Mouse (Mus musculus): ENCODE data around the gene Zfp574. TPM values are rescaled to one million over a fixed set of nuclear protein-coding genes. Genes with fewer than 3 reads are reported as not detected.

The Zfp574 gene
- polyA plus RNA-seq, 1 experiment from 2014 or later, result 36.3 TPM

- Histone ChIP-seq H3K9me3 (no peaks in the 10 kb centered on the region), H3K4me3 (no peak overlapping the region), H3K9ac (no peak overlapping the region), H3K36me3 (peaks cover 86% of the 10 kb centered on the region), H3K27me3 (no peaks in the 10 kb centered on the region), H3K4me2 (no peak overlapping the region), H3K27ac (no peak overlapping the region), H3K4me1 (no peaks in the 10 kb centered on the region)
- no peak for ATAC-seq (ENCODE audit: insufficient number of reproducible peaks, insufficient read depth, low FRiP score, low TSS enrichment, low read depth)
- 87% methylated on average over 3 of the region's 3 CpGs for WGBS
Observed at GRCm38 (mm10) chr7:25052587-25052986, 19.8 kb upstream of the Zfp574 start.

- no peak overlapping the region for H3K4me2 ChIP-seq
- H3K27me3 ChIP-seq, result no peaks in the 10 kb centered on the region
- H3K4me1 ChIP-seq, result no peaks in the 10 kb centered on the region
- WGBS, result 74% methylated on average over 4 of the region's 4 CpGs
- H3K9me3 ChIP-seq, result no peaks in the 10 kb centered on the region
- no peak overlapping the region for H3K4me3 ChIP-seq
- no peak overlapping the region for H3K9ac ChIP-seq
- no peak for ATAC-seq (ENCODE audit: insufficient number of reproducible peaks, insufficient read depth, low FRiP score, low TSS enrichment, low read depth)
- peaks cover 94% of the 10 kb centered on the region for H3K36me3 ChIP-seq
- H3K27ac ChIP-seq, result no peak overlapping the region
Observed at GRCm38 (mm10) chr7:25056951-25057350, 15.4 kb upstream of the Zfp574 start.

- Histone ChIP-seq H3K36me3 (peaks cover 95% of the 10 kb centered on the region), H3K9me3 (no peaks in the 10 kb centered on the region), H3K27ac (no peak overlapping the region), H3K4me2 (no peak overlapping the region), H3K27me3 (no peaks in the 10 kb centered on the region), H3K9ac (no peak overlapping the region), H3K4me3 (no peak overlapping the region), H3K4me1 (no peaks in the 10 kb centered on the region)
- 93% methylated on average over 5 of the region's 5 CpGs for WGBS
- ATAC-seq (ENCODE audit: insufficient number of reproducible peaks, insufficient read depth, low FRiP score, low TSS enrichment, low read depth), result no peak
Observed at GRCm38 (mm10) chr7:25057888-25058287, 14.5 kb upstream of the Zfp574 start.

GRCm38 (mm10) chr7:25058394-25058793, 14.0 kb upstream of the Zfp574 start:
- 89% methylated on average over 8 of the region's 8 CpGs for WGBS
- Histone ChIP-seq H3K4me1 (no peaks in the 10 kb centered on the region), H3K4me3 (no peak overlapping the region), H3K9me3 (no peaks in the 10 kb centered on the region), H3K4me2 (no peak overlapping the region), H3K27me3 (no peaks in the 10 kb centered on the region), H3K36me3 (peaks cover 95% of the 10 kb centered on the region), H3K9ac (no peak overlapping the region), H3K27ac (no peak overlapping the region)
- no peak for ATAC-seq (ENCODE audit: insufficient number of reproducible peaks, insufficient read depth, low FRiP score, low TSS enrichment, low read depth)

- Histone ChIP-seq H3K9ac (no peak overlapping the region), H3K36me3 (peaks cover 95% of the 10 kb centered on the region), H3K9me3 (no peaks in the 10 kb centered on the region), H3K27me3 (no peaks in the 10 kb centered on the region), H3K4me3 (no peak overlapping the region), H3K27ac (no peak overlapping the region), H3K4me2 (no peak overlapping the region), H3K4me1 (no peaks in the 10 kb centered on the region)
- ATAC-seq (ENCODE audit: insufficient number of reproducible peaks, insufficient read depth, low FRiP score, low TSS enrichment, low read depth), result no peak
- 91% methylated on average over 14 of the region's 14 CpGs for WGBS
Observed at GRCm38 (mm10) chr7:25058836-25059235, 13.5 kb upstream of the Zfp574 start.

GRCm38 (mm10) chr7:25063346-25063745, 9.0 kb upstream of the Zfp574 start:
- H3K9ac ChIP-seq, result no peak overlapping the region
- H3K9me3 ChIP-seq, result no peaks in the 10 kb centered on the region
- peaks cover 95% of the 10 kb centered on the region for H3K36me3 ChIP-seq
- no peak for ATAC-seq (ENCODE audit: insufficient number of reproducible peaks, insufficient read depth, low FRiP score, low TSS enrichment, low read depth)
- no peak overlapping the region for H3K27ac ChIP-seq
- no peaks in the 10 kb centered on the region for H3K4me1 ChIP-seq
- no peak overlapping the region for H3K4me3 ChIP-seq
- no peaks in the 10 kb centered on the region for H3K27me3 ChIP-seq
- H3K4me2 ChIP-seq, result no peak overlapping the region
- WGBS, result 87% methylated on average over 6 of the region's 6 CpGs

GRCm38 (mm10) chr7:25063900-25064299, 8.5 kb upstream of the Zfp574 start:
- ATAC-seq (ENCODE audit: insufficient number of reproducible peaks, insufficient read depth, low FRiP score, low TSS enrichment, low read depth), result no peak
- H3K27me3 ChIP-seq, result no peaks in the 10 kb centered on the region
- H3K9ac ChIP-seq, result no peak overlapping the region
- no peaks in the 10 kb centered on the region for H3K4me1 ChIP-seq
- no peaks in the 10 kb centered on the region for H3K9me3 ChIP-seq
- peaks cover 94% of the 10 kb centered on the region for H3K36me3 ChIP-seq
- no peak overlapping the region for H3K4me3 ChIP-seq
- H3K4me2 ChIP-seq, result no peak overlapping the region
- 85% methylated on average over 8 of the region's 8 CpGs for WGBS
- no peak overlapping the region for H3K27ac ChIP-seq

- H3K27me3 ChIP-seq, result no peaks in the 10 kb centered on the region
- peaks cover 29% of the 10 kb centered on the region for H3K4me1 ChIP-seq
- H3K4me2 ChIP-seq, result no peak overlapping the region
- no peak overlapping the region for H3K27ac ChIP-seq
- WGBS, result 94% methylated on average over 7 of the region's 7 CpGs
- no peak for ATAC-seq (ENCODE audit: insufficient number of reproducible peaks, insufficient read depth, low FRiP score, low TSS enrichment, low read depth)
- no peak overlapping the region for H3K4me3 ChIP-seq
- H3K9ac ChIP-seq, result no peak overlapping the region
- no peaks in the 10 kb centered on the region for H3K9me3 ChIP-seq
- peaks cover 63% of the 10 kb centered on the region for H3K36me3 ChIP-seq
Observed at GRCm38 (mm10) chr7:25067338-25067737, 5.0 kb upstream of the Zfp574 start.

- peaks cover 55% of the 10 kb centered on the region for H3K36me3 ChIP-seq
- H3K4me2 ChIP-seq, result no peak overlapping the region
- no peaks in the 10 kb centered on the region for H3K9me3 ChIP-seq
- H3K9ac ChIP-seq, result no peak overlapping the region
- WGBS, result 85% methylated on average over 22 of the region's 22 CpGs
- no peak for ATAC-seq (ENCODE audit: insufficient number of reproducible peaks, insufficient read depth, low FRiP score, low TSS enrichment, low read depth)
- no peaks in the 10 kb centered on the region for H3K27me3 ChIP-seq
- no peak overlapping the region for H3K27ac ChIP-seq
- H3K4me1 ChIP-seq, result peaks cover 30% of the 10 kb centered on the region
- no peak overlapping the region for H3K4me3 ChIP-seq
Observed at GRCm38 (mm10) chr7:25067909-25068656, 4.3 kb upstream of the Zfp574 start.

GRCm38 (mm10) chr7:25068724-25069123, 3.6 kb upstream of the Zfp574 start:
- no peak overlapping the region for H3K4me3 ChIP-seq

GRCm38 (mm10) chr7:25072716-25073390, 486 bp downstream of the Zfp574 start:
- H3K9me3 ChIP-seq, result no peaks in the 10 kb centered on the region
- peak; percentile 34; the same call in 1 of the 2 replicates for ATAC-seq (ENCODE audit: insufficient number of reproducible peaks, insufficient read depth, low FRiP score, low TSS enrichment, low read depth)
- whole genome bisulfite sequencing, result under 1% methylated on average over 21 of the region's 33 CpGs

More at GRCm38 (mm10) chr7:25068724-25069123, 3.6 kb upstream of the Zfp574 start:
- WGBS, result 29% methylated on average over 2 of the region's 2 CpGs
- Histone ChIP-seq H3K27me3 (no peaks in the 10 kb centered on the region), H3K9ac (no peak overlapping the region), H3K4me1 (peaks cover 36% of the 10 kb centered on the region), H3K4me2 (no peak overlapping the region), H3K9me3 (no peaks in the 10 kb centered on the region), H3K36me3 (peaks cover 49% of the 10 kb centered on the region), H3K27ac (no peak overlapping the region)
- ATAC-seq (ENCODE audit: insufficient number of reproducible peaks, insufficient read depth, low FRiP score, low TSS enrichment, low read depth), result no peak

GRCm38 (mm10) chr7:25073924-25074323, 1.6 kb downstream of the Zfp574 start:
- no peaks in the 10 kb centered on the region for H3K27me3 ChIP-seq
- H3K36me3 ChIP-seq, result no peaks in the 10 kb centered on the region; the same call in 1 of the 2 replicates

More at GRCm38 (mm10) chr7:25072716-25073390, 486 bp downstream of the Zfp574 start:
- no peaks in the 10 kb centered on the region for H3K27me3 ChIP-seq
- peaks cover 9% of the 10 kb centered on the region for H3K36me3 ChIP-seq
- peak overlapping the region; percentile 87 for H3K9ac ChIP-seq
- H3K27ac ChIP-seq, result peak overlapping the region; percentile 90
- peaks cover 51% of the 10 kb centered on the region for H3K4me1 ChIP-seq
- H3K4me2 ChIP-seq, result peak overlapping the region; percentile 90
- H3K4me3 ChIP-seq, result peak overlapping the region; percentile 72

More at GRCm38 (mm10) chr7:25073924-25074323, 1.6 kb downstream of the Zfp574 start:
- Histone ChIP-seq H3K4me1 (peaks cover 62% of the 10 kb centered on the region), H3K27ac (peak overlapping the region; percentile 90), H3K9ac (no peak overlapping the region), H3K4me2 (no peak overlapping the region), H3K4me3 (no peak overlapping the region), H3K9me3 (no peaks in the 10 kb centered on the region)
- ATAC-seq (ENCODE audit: insufficient number of reproducible peaks, insufficient read depth, low FRiP score, low TSS enrichment, low read depth), result no peak
- WGBS, result 73% methylated on average over 8 of the region's 8 CpGs
